Mouse (Mus musculus): Measurements from ENCODE around the gene Rilpl1. TPM values are rescaled to one million over a fixed set of nuclear protein-coding genes. Genes with fewer than 3 reads are reported as not detected.
"Not testable (repeated sequence)": the region's sequence is repeated elsewhere in the genome, so short reads cannot be mapped to it uniquely, and the experiment has no call there.

Gene Rilpl1
- 2.4 and 2.8 TPM in 2 replicates for polyA plus RNA-seq (2012; ENCODE audit: insufficient read depth, insufficient read length, missing spikeins)

- TF ChIP-seq CTCF (IDR thresholded peaks at IDR 0.05; ENCODE audit: low read depth, low read length) = no peak
- H3K4me1 ChIP-seq (ENCODE audit: control insufficient read depth, insufficient read depth, low read length) = peaks cover 16% of the 10 kb centered on the region
- peak within 1 kb of the TSS; percentile 66 for H3K4me3 ChIP-seq (ENCODE audit: insufficient read depth, low read length)
- no peak within 1 kb of the TSS for H3K27ac ChIP-seq (ENCODE audit: insufficient read depth, low read depth, low read length)
Observed at GRCm38 (mm10) chr5:124530655-124531582, at the start of gene Rilpl1. Rilpl1 (minus strand) TSS chr5:124531391.

GRCm38 (mm10) chr5:124578633-124579317 is 47.6 kb upstream of the Rilpl1 start, which contains the start of the genes Eif2b1 and Gtf2h3:
Eif2b1 (minus strand) TSS chr5:124579131.
Gtf2h3 (plus strand) TSS chr5:124579140.
- Histone ChIP-seq H3K27ac (ENCODE audit: insufficient read depth, low read depth, low read length) (no peak within 1 kb of the TSS; the same call in 1 of the 2 replicates), H3K4me1 (ENCODE audit: control insufficient read depth, insufficient read depth, low read length) (peaks cover 30% of the 10 kb centered on the region), H3K4me3 (ENCODE audit: insufficient read depth, low read length) (peak within 1 kb of the TSS; percentile 61)
- no peak for TF ChIP-seq CTCF (IDR thresholded peaks at IDR 0.05; ENCODE audit: low read depth, low read length)
- no peak for TF ChIP-seq POLR2A (IDR thresholded peaks at IDR 0.05; ENCODE audit: borderline replicate concordance, low read depth, low read length)

GRCm38 (mm10) chr5:124575467-124575866 is 44.3 kb upstream of the Rilpl1 start:
- no peak overlapping the region for H3K4me3 ChIP-seq (ENCODE audit: insufficient read depth, low read length)
- no peak overlapping the region for H3K27ac ChIP-seq (ENCODE audit: insufficient read depth, low read depth, low read length)
- peaks cover 7% of the 10 kb centered on the region for H3K4me1 ChIP-seq (ENCODE audit: control insufficient read depth, insufficient read depth, low read length)
- TF ChIP-seq POLR2A (IDR thresholded peaks at IDR 0.05; ENCODE audit: borderline replicate concordance, low read depth, low read length) (no peak), CTCF (IDR thresholded peaks at IDR 0.05; ENCODE audit: low read depth, low read length) (no peak)

- H3K27ac ChIP-seq (ENCODE audit: insufficient read depth, low read depth, low read length) = no peak overlapping the region
- no peak for TF ChIP-seq CTCF (IDR thresholded peaks at IDR 0.05; ENCODE audit: low read depth, low read length)
- no peak overlapping the region for H3K4me3 ChIP-seq (ENCODE audit: insufficient read depth, low read length)
- no peaks in the 10 kb centered on the region for H3K4me1 ChIP-seq (ENCODE audit: control insufficient read depth, insufficient read depth, low read length)
Observed at GRCm38 (mm10) chr5:124571068-124571467, 39.9 kb upstream of the Rilpl1 start.

GRCm38 (mm10) chr5:124555145-124555544 is 24.0 kb upstream of the Rilpl1 start:
- TF ChIP-seq POLR2A (IDR thresholded peaks at IDR 0.05; ENCODE audit: borderline replicate concordance, low read depth, low read length) = no peak
- TF ChIP-seq CTCF (IDR thresholded peaks at IDR 0.05; ENCODE audit: low read depth, low read length) = no peak
- Histone ChIP-seq H3K4me3 (ENCODE audit: insufficient read depth, low read length) (no peak overlapping the region), H3K4me1 (ENCODE audit: control insufficient read depth, insufficient read depth, low read length) (peaks cover 5% of the 10 kb centered on the region; the same call in 1 of the 2 replicates), H3K27ac (ENCODE audit: insufficient read depth, low read depth, low read length) (no peak overlapping the region)

GRCm38 (mm10) chr5:124553607-124554006 is 22.4 kb upstream of the Rilpl1 start:
- Histone ChIP-seq H3K4me1 (ENCODE audit: control insufficient read depth, insufficient read depth, low read length) (peaks cover 5% of the 10 kb centered on the region; the same call in 1 of the 2 replicates), H3K27ac (ENCODE audit: insufficient read depth, low read depth, low read length) (no peak overlapping the region), H3K4me3 (ENCODE audit: insufficient read depth, low read length) (peak overlapping the region; percentile 97)
- no peak for TF ChIP-seq CTCF (IDR thresholded peaks at IDR 0.05; ENCODE audit: low read depth, low read length)
- TF ChIP-seq POLR2A (IDR thresholded peaks at IDR 0.05; ENCODE audit: borderline replicate concordance, low read depth, low read length) = no peak

GRCm38 (mm10) chr5:124552558-124553307 is 21.5 kb upstream of the Rilpl1 start, which contains the start of gene Ddx55:
Ddx55 (plus strand) TSS chr5:124552864.
- Histone ChIP-seq H3K4me3 (ENCODE audit: insufficient read depth, low read length) (peak within 1 kb of the TSS; percentile 97), H3K4me1 (ENCODE audit: control insufficient read depth, insufficient read depth, low read length) (peaks cover 5% of the 10 kb centered on the region; the same call in 1 of the 2 replicates), H3K27ac (ENCODE audit: insufficient read depth, low read depth, low read length) (peak within 1 kb of the TSS; percentile 61)
- TF ChIP-seq CTCF (IDR thresholded peaks at IDR 0.05; ENCODE audit: low read depth, low read length) (no peak), POLR2A (IDR thresholded peaks at IDR 0.05; ENCODE audit: borderline replicate concordance, low read depth, low read length) (no peak; the same call in 1 of the 2 replicates)

- peak overlapping the region; percentile 53 for H3K27ac ChIP-seq (ENCODE audit: insufficient read depth, low read depth, low read length)
- peaks cover 5% of the 10 kb centered on the region; the same call in 1 of the 2 replicates for H3K4me1 ChIP-seq (ENCODE audit: control insufficient read depth, insufficient read depth, low read length)
- peak overlapping the region; percentile 97 for H3K4me3 ChIP-seq (ENCODE audit: insufficient read depth, low read length)
- TF ChIP-seq POLR2A (IDR thresholded peaks at IDR 0.05; ENCODE audit: borderline replicate concordance, low read depth, low read length) (no peak), CTCF (IDR thresholded peaks at IDR 0.05; ENCODE audit: low read depth, low read length) (no peak)
Observed at GRCm38 (mm10) chr5:124552094-124552472, 20.9 kb upstream of the Rilpl1 start.

GRCm38 (mm10) chr5:124551349-124552093 is 20.3 kb upstream of the Rilpl1 start:
- not testable (repeated sequence) for H3K27ac ChIP-seq (ENCODE audit: insufficient read depth, low read depth, low read length); H3K4me1 ChIP-seq (ENCODE audit: control insufficient read depth, insufficient read depth, low read length)
- peak overlapping the region; percentile 97 for H3K4me3 ChIP-seq (ENCODE audit: insufficient read depth, low read length)

GRCm38 (mm10) chr5:124550737-124551136 is 19.5 kb upstream of the Rilpl1 start:
- H3K4me1 ChIP-seq (ENCODE audit: control insufficient read depth, insufficient read depth, low read length); H3K4me3 ChIP-seq (ENCODE audit: insufficient read depth, low read length); H3K27ac ChIP-seq (ENCODE audit: insufficient read depth, low read depth, low read length): not testable (repeated sequence)

All from bone marrow macrophage, adult 2 months (primary cell).